Mouse (Mus musculus) forebrain, embryonic 12.5 days (tissue): ENCODE measurements at regions not wholly inside any gene's neighbourhood (a gene's known extent, or its start where the extent isn't known, plus 50 kb on each side); places are given as distances from the start of the nearest gene placed in this dataset.
"Not testable (repeated sequence)": the region's sequence is repeated elsewhere in the genome, so short reads cannot be mapped to it uniquely, and the experiment has no call there.

ENCODE experiments used
- ATAC-seq: fragments of 200-750 bp; cut with Nextera tagmentation; 2 replicates; pipeline ENCODE4 v1.8.0; 2017; ENCODE audit warnings: moderate TSS enrichment; ENCODE audit not compliant: low FRiP score
- H3K27ac ChIP-seq: fragments of 300-500 bp; sonication (generic); 2 replicates; pipeline ENCODE4 v1.5.1; 2016; ENCODE audit warnings: mild to moderate bottlenecking
- H3K27me3 ChIP-seq: fragments of 300-500 bp; sonication (generic); 2 replicates; pipeline ENCODE4 v1.6.1; 2016; ENCODE audit warnings: mild to moderate bottlenecking
- H3K36me3 ChIP-seq: fragments of 300-500 bp; sonication (generic); replicated peaks from 2 replicates; pipeline ENCODE4 v1.6.1; 2016; ENCODE audit warnings: mild to moderate bottlenecking
- H3K4me1 ChIP-seq: fragments of 300-500 bp; sonication (generic); 2 replicates; pipeline ENCODE4 v1.6.1; 2016
- H3K4me2 ChIP-seq: fragments of 300-500 bp; sonication (generic); 2 replicates; pipeline ENCODE4 v1.6.1; 2016; ENCODE audit warnings: mild to moderate bottlenecking, moderate library complexity
- H3K4me3 ChIP-seq: fragments of 300-500 bp; sonication (generic); replicated peaks from 2 replicates; pipeline ENCODE4 v1.5.1; 2016; ENCODE audit warnings: mild to moderate bottlenecking
- H3K9ac ChIP-seq: fragments of 300-500 bp; sonication (generic); 2 replicates; pipeline ENCODE4 v1.6.1; 2016; ENCODE audit warnings: mild to moderate bottlenecking
- H3K9me3 ChIP-seq: fragments of 300-500 bp; sonication (generic); 2 replicates; pipeline ENCODE4 v1.6.1; 2016
- WGBS: fragments of 180-500 bp; shearing (Covaris S2); methylation state at CpG from one replicate; pipeline ENCODE4 v1.1.7; 2016; 5-methylcytosine and 5-hydroxymethylcytosine counted together

- ATAC-seq: no peak
- peaks cover 4% of the 10 kb centered on the region; the same call in 1 of the 2 replicates for H3K27me3 ChIP-seq
- 58% methylated on average over 4 of the region's 4 CpGs for WGBS
- H3K4me1 ChIP-seq: peaks cover 4% of the 10 kb centered on the region; the same call in 1 of the 2 replicates
- H3K9ac ChIP-seq: no peak overlapping the region
- H3K9me3 ChIP-seq: no peaks in the 10 kb centered on the region
- no peak overlapping the region for H3K4me3 ChIP-seq
- H3K27ac ChIP-seq: no peak overlapping the region
- no peak overlapping the region for H3K4me2 ChIP-seq
- no peaks in the 10 kb centered on the region for H3K36me3 ChIP-seq
Observed at GRCm38 (mm10) chr6:66414822-66415221, 120.4 kb upstream of the Mad2l1 start.

- H3K27ac ChIP-seq: no peak overlapping the region
- H3K9ac ChIP-seq: no peak overlapping the region
- 24% methylated on average over 7 of the region's 7 CpGs for WGBS
- H3K9me3 ChIP-seq: no peaks in the 10 kb centered on the region
- H3K36me3 ChIP-seq: no peaks in the 10 kb centered on the region
- peak; percentile 64; the same call in 1 of the 2 replicates for ATAC-seq
- H3K4me1 ChIP-seq: peaks cover 4% of the 10 kb centered on the region; the same call in 1 of the 2 replicates
- H3K27me3 ChIP-seq: no peaks in the 10 kb centered on the region
- H3K4me2 ChIP-seq: no peak overlapping the region
- H3K4me3 ChIP-seq: no peak overlapping the region
Observed at GRCm38 (mm10) chr6:66419452-66420041, 115.6 kb upstream of the Mad2l1 start.

DNA sequence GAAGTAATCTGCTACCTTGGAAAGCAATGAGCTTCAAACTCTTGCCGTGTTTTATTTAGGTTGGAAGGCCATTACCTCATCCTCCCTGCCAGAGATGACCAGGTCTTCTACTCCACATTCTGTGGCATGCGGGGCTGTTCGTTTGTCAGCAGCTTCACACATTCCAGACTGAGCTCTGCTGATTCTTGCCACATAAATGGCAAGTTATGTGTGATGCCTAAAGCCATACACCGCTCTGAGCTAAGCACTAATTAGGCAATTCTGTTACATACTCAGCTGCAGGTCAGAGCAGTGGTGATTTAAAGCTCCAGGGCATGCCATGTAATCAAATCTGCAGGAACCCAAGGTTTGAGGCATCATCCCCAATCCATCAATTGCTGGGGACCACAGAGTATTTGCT is 106.8 kb upstream of the Mad2l1 start:
- WGBS: 75% methylated on average over 4 of the region's 4 CpGs
- Histone ChIP-seq H3K4me2 (no peak overlapping the region), H3K9me3 (0 out of 2 replicates have a peak, but pooled peaks cover 7% of the 10 kb centered on the region), H3K27ac (no peak overlapping the region), H3K4me1 (no peaks in the 10 kb centered on the region), H3K27me3 (no peaks in the 10 kb centered on the region), H3K36me3 (no peaks in the 10 kb centered on the region), H3K4me3 (no peak overlapping the region), H3K9ac (no peak overlapping the region)
- no peak for ATAC-seq

- not testable (repeated sequence) for H3K27ac ChIP-seq, H3K9ac ChIP-seq, ATAC-seq, H3K4me1 ChIP-seq, H3K4me2 ChIP-seq, H3K36me3 ChIP-seq, H3K27me3 ChIP-seq, H3K9me3 ChIP-seq, H3K4me3 ChIP-seq
Observed at GRCm38 (mm10) chr6:66450408-66450807, 84.8 kb upstream of the Mad2l1 start.

DNA sequence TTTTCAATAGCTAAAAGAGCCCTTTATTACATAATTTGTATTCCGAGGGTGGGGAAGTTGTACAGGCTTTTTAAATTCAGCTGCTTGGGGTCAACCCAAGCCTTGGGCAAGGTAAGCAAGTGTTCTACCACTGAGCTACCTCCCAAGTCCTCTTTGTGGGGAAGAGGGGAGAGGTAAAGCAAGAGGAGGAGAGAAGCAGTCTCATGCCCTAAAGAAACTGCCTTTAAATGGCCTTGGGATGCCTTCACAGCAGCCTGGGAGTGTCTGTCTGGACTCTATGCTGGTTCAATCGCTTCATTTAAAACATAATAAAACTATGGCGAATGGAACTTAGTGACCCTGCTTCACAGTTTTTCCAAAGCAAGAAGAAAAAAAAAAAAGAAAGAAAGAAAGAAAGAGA is 77.0 kb upstream of the Mad2l1 start:
- H3K27me3 ChIP-seq: no peaks in the 10 kb centered on the region
- 0 out of 2 replicates have a peak overlapping the region, but pooled peaks have one; percentile 56 for H3K27ac ChIP-seq
- WGBS: 25% methylated on average over 3 of the region's 3 CpGs
- no peak for ATAC-seq
- peaks cover 9% of the 10 kb centered on the region for H3K4me1 ChIP-seq
- no peak overlapping the region for H3K4me3 ChIP-seq
- no peaks in the 10 kb centered on the region for H3K9me3 ChIP-seq
- no peak overlapping the region for H3K4me2 ChIP-seq
- H3K9ac ChIP-seq: no peak overlapping the region
- no peaks in the 10 kb centered on the region for H3K36me3 ChIP-seq

DNA sequence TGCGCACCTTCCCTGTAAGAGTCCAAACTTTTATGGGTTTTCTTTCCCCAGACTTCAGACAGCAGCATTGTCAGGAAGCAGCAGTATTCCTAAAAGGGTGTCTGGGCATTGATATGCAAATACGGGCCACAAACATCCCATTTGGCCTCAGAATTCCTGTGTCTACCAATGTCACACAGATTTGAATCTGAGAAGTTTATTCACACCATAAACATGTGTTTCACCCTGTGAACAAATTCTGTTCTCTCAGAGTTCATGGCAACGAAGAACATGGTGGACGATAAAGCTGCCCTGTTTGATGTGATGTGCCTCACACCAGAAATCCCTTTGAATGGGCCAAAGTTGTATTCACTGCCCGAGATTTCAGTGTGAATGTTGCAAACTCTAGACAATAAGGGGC is 70.7 kb upstream of the Mad2l1 start:
- Histone ChIP-seq H3K4me2 (0 out of 2 replicates have a peak overlapping the region, but pooled peaks have one; percentile 8), H3K27ac (no peak overlapping the region), H3K9ac (no peak overlapping the region), H3K27me3 (no peaks in the 10 kb centered on the region), H3K4me1 (peaks cover 3% of the 10 kb centered on the region; the same call in 1 of the 2 replicates), H3K9me3 (no peaks in the 10 kb centered on the region), H3K4me3 (no peak overlapping the region), H3K36me3 (no peaks in the 10 kb centered on the region)
- 19% methylated on average over 4 of the region's 5 CpGs for WGBS
- peak; percentile 72 for ATAC-seq

GRCm38 (mm10) chr6:66465137-66465853 is 69.9 kb upstream of the Mad2l1 start:
- no peaks in the 10 kb centered on the region for H3K27me3 ChIP-seq
- H3K36me3 ChIP-seq: no peaks in the 10 kb centered on the region
- peaks cover 3% of the 10 kb centered on the region; the same call in 1 of the 2 replicates for H3K4me1 ChIP-seq
- no peak overlapping the region for H3K4me2 ChIP-seq
- 60% methylated on average over 11 of the region's 11 CpGs for WGBS
- peak; percentile 51; the same call in 1 of the 2 replicates for ATAC-seq
- no peak overlapping the region for H3K4me3 ChIP-seq
- 0 out of 2 replicates have a peak overlapping the region, but pooled peaks have one; percentile 1 for H3K27ac ChIP-seq
- no peak overlapping the region for H3K9ac ChIP-seq
- no peaks in the 10 kb centered on the region for H3K9me3 ChIP-seq

DNA sequence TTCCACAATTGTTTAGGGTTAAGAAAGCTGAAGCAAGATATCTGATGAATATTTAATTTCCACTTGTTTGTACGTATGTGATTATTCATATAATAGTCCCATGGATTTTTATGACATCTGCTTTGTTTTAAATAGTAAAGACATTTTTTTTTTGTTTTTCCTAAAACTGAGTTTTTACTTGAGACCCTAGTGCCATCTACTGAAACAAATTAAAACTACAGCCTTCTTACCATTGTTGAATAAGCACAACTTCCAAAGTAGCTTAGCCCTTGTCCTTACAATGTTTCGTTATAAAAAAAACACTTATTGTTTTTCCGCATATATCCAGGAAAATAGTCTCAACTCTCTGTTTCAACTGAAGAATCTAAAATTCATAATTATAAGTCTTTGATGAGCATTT is 68.4 kb upstream of the Mad2l1 start:
- H3K27me3 ChIP-seq: no peaks in the 10 kb centered on the region
- no peaks in the 10 kb centered on the region for H3K36me3 ChIP-seq
- no peak for ATAC-seq
- no peak overlapping the region for H3K9ac ChIP-seq
- H3K4me1 ChIP-seq: peaks cover 3% of the 10 kb centered on the region; the same call in 1 of the 2 replicates
- no peak overlapping the region for H3K4me3 ChIP-seq
- no peak overlapping the region for H3K4me2 ChIP-seq
- no peaks in the 10 kb centered on the region for H3K9me3 ChIP-seq
- 31% methylated on average over 3 of the region's 3 CpGs for WGBS
- no peak overlapping the region for H3K27ac ChIP-seq

- no peak for ATAC-seq
- WGBS: 90% methylated on average over 4 of the region's 4 CpGs
Observed at GRCm38 (mm10) chr6:66470627-66471249, 64.5 kb upstream of the Mad2l1 start.

GRCm38 (mm10) chr6:66471786-66472185 is 63.4 kb upstream of the Mad2l1 start:
- H3K4me2 ChIP-seq: no peak overlapping the region
- H3K9me3 ChIP-seq: no peaks in the 10 kb centered on the region
- WGBS: 87% methylated on average over 3 of the region's 3 CpGs
- no peaks in the 10 kb centered on the region for H3K4me1 ChIP-seq
- no peak overlapping the region for H3K9ac ChIP-seq
- ATAC-seq: no peak
- no peak overlapping the region for H3K27ac ChIP-seq
- no peak overlapping the region for H3K4me3 ChIP-seq
- no peaks in the 10 kb centered on the region for H3K36me3 ChIP-seq
- no peaks in the 10 kb centered on the region for H3K27me3 ChIP-seq

More at GRCm38 (mm10) chr6:66470627-66471249, 64.5 kb upstream of the Mad2l1 start:
- Histone ChIP-seq H3K36me3 (no peaks in the 10 kb centered on the region), H3K27ac (no peak overlapping the region), H3K4me2 (no peak overlapping the region), H3K9ac (no peak overlapping the region), H3K4me3 (no peak overlapping the region), H3K27me3 (no peaks in the 10 kb centered on the region), H3K9me3 (no peaks in the 10 kb centered on the region), H3K4me1 (no peaks in the 10 kb centered on the region)

DNA sequence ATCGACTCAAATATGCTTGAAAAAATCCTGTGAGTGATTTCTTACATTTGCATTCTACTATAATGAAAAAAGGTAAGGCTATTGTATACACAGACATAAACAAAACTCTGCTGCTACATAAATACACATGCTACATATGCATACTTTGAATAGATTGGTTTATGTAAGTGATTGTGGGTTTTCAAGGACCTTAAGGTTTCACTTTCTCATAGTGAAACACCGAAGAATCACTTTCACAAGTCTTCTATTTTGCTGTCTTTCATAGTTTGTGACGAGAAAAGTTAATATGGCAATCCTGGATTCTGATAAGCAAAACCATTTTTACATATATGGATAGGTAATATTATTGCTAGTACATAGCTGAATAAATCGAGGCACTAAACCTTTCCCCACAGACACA is 62.5 kb upstream of the Mad2l1 start:
- Histone ChIP-seq H3K4me3 (no peak overlapping the region), H3K4me1 (no peaks in the 10 kb centered on the region), H3K27me3 (no peaks in the 10 kb centered on the region), H3K9ac (no peak overlapping the region), H3K27ac (no peak overlapping the region), H3K4me2 (no peak overlapping the region), H3K36me3 (no peaks in the 10 kb centered on the region), H3K9me3 (no peaks in the 10 kb centered on the region)
- 81% methylated on average over 4 of the region's 4 CpGs for WGBS
- ATAC-seq: no peak

DNA sequence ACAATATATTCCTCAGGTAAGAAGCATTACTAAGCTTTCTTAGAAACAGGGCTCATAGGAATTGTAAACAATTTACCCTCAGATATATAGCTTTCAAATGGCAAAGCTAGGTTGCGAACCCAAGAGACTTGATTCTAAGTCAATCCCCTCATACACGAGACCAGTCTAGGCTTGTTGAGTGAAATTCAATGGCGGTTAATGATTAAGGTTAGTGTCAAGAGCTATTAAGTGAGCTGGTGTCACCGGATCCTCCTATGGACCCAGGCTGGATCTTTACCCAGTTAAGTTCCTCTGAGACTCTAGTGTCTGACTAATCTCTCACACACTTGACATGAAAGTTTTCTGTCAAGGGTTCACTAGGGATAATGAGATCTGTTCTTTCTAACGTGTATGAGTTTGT is 57.6 kb upstream of the Mad2l1 start:
- Histone ChIP-seq H3K4me3 (no peak overlapping the region), H3K36me3 (no peaks in the 10 kb centered on the region), H3K27me3 (no peaks in the 10 kb centered on the region), H3K4me1 (no peaks in the 10 kb centered on the region), H3K27ac (no peak overlapping the region), H3K9me3 (no peaks in the 10 kb centered on the region), H3K9ac (no peak overlapping the region), H3K4me2 (no peak overlapping the region)
- 71% methylated on average over 5 of the region's 5 CpGs for WGBS
- no peak for ATAC-seq
